Mouse (Mus musculus): ENCODE measurements at regions not wholly inside any gene's neighbourhood (a gene's known extent, or its start where the extent isn't known, plus 50 kb on each side); places are given as distances from the start of the nearest gene placed in this dataset.

DNA sequence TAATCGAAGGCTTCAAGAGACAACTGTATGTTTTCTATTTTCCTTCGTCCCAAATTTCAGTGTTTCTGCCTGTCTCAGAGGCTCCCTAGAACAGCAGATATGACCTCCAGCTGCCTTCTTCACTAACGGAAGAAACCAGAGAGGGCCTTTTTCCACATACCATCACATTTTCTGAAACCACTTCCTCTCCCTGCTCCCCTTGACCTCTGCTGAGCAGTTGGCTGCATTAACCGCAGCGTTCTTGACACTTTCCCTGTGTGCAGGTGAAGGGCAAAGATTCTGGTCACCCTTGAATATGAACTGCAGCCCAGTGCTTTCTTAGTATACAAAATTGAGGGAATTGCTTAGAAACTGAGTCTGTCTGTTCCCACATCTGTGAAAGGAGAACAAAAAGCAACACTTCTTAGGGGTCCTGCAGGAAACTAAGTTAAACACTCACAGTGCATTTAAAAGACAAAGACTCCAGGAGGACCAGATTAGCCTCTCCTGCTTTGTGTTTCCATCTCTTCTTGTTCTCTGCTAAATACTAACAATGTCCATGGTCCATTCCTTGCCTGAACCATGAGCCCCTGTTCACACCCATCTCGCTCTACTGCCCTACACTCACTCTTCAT is 98.4 kb downstream of the Akap11 start:
- H3K4me1 ChIP-seq (ENCODE audit: control insufficient read depth, insufficient read depth, low read length): no peaks in the 10 kb centered on the region
- WGBS: 40% methylated on average over 6 of the region's 6 CpGs
- H3K9ac ChIP-seq (ENCODE audit: low read length): no peak overlapping the region
- no peaks in the 10 kb centered on the region for H3K9me3 ChIP-seq (replicated peaks; ENCODE audit: control insufficient read depth, low read length)
- H3K27ac ChIP-seq (ENCODE audit: low read length): no peak overlapping the region
- no peak for ATAC-seq (ENCODE audit: insufficient read depth, low FRiP score)
- no peak overlapping the region for H3K4me3 ChIP-seq (replicated peaks; ENCODE audit: low read length)
- no peaks in the 10 kb centered on the region for H3K27me3 ChIP-seq (ENCODE audit: control insufficient read depth, insufficient read depth, low read length)
- no peak overlapping the region for H3K4me2 ChIP-seq (ENCODE audit: low read depth, low read length)
- H3K36me3 ChIP-seq (ENCODE audit: control insufficient read depth, insufficient read depth, low read length): no peaks in the 10 kb centered on the region

DNA sequence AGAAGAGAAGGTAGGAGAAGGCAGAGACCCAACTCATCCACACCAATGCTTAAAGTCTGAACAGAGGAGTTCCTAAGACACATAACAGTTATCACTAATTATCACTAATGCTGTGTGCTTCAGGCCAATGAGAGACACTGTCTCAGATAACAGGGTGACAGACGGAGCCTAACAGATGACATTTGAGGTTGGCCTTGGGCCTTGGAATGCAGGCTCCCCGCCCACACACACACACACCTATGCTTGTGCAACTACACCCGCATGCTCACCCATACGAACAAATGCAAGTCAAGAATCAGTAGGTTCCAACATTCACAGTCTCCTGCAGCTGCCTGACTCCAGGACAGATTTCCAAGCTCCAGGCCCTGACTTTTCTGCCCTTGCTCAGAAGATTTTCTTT is 100.0 kb downstream of the Akap11 start:
- no peak overlapping the region for H3K9ac ChIP-seq (ENCODE audit: low read length)
- 73% methylated on average over 4 of the region's 4 CpGs for WGBS
- ATAC-seq (ENCODE audit: insufficient read depth, low FRiP score): no peak

GRCm38 (mm10) chr14:78435982-78436381 is 100.6 kb downstream of the Akap11 start:
- Histone ChIP-seq H3K9ac (ENCODE audit: low read length) (no peak overlapping the region), H3K27ac (ENCODE audit: low read length) (no peak overlapping the region), H3K4me2 (ENCODE audit: low read depth, low read length) (no peak overlapping the region), H3K4me1 (ENCODE audit: control insufficient read depth, insufficient read depth, low read length) (no peaks in the 10 kb centered on the region), H3K9me3 (replicated peaks; ENCODE audit: control insufficient read depth, low read length) (no peaks in the 10 kb centered on the region), H3K36me3 (ENCODE audit: control insufficient read depth, insufficient read depth, low read length) (no peaks in the 10 kb centered on the region), H3K4me3 (replicated peaks; ENCODE audit: low read length) (no peak overlapping the region), H3K27me3 (ENCODE audit: control insufficient read depth, insufficient read depth, low read length) (no peaks in the 10 kb centered on the region)
- 84% methylated on average over 4 of the region's 4 CpGs for WGBS
- no peak for ATAC-seq (ENCODE audit: insufficient read depth, low FRiP score)

More for the DNA sequence above, 100.0 kb downstream of the Akap11 start:
- Histone ChIP-seq H3K4me2 (ENCODE audit: low read depth, low read length) (no peak overlapping the region), H3K27me3 (ENCODE audit: control insufficient read depth, insufficient read depth, low read length) (no peaks in the 10 kb centered on the region), H3K4me3 (replicated peaks; ENCODE audit: low read length) (no peak overlapping the region), H3K9me3 (replicated peaks; ENCODE audit: control insufficient read depth, low read length) (no peaks in the 10 kb centered on the region), H3K4me1 (ENCODE audit: control insufficient read depth, insufficient read depth, low read length) (no peaks in the 10 kb centered on the region), H3K27ac (ENCODE audit: low read length) (no peak overlapping the region), H3K36me3 (ENCODE audit: control insufficient read depth, insufficient read depth, low read length) (no peaks in the 10 kb centered on the region)

DNA sequence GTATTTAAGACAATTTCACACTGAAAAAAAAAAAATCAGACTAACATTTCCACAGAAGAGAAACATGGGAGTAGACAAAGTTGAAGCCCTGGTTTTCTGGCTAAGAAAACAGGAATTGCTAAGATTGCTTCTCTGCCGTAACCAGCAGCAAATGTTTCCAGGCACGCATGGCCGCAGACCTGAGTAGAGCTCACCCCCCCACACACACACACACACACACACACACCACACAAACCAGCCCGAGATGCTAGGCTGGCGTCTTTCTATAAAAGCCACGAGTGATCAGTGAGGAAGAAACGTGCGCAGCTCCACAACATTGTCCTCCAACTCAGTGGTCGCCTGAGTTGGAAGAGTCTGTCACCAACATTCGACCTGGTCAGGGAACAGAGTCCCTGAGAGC is 101.0 kb downstream of the Akap11 start:
- no peaks in the 10 kb centered on the region for H3K4me1 ChIP-seq (ENCODE audit: control insufficient read depth, insufficient read depth, low read length)
- H3K4me3 ChIP-seq (replicated peaks; ENCODE audit: low read length): no peak overlapping the region
- ATAC-seq (ENCODE audit: insufficient read depth, low FRiP score): no peak
- H3K27me3 ChIP-seq (ENCODE audit: control insufficient read depth, insufficient read depth, low read length): no peaks in the 10 kb centered on the region
- 83% methylated on average over 10 of the region's 10 CpGs for WGBS
- no peak overlapping the region for H3K27ac ChIP-seq (ENCODE audit: low read length)
- H3K9ac ChIP-seq (ENCODE audit: low read length): no peak overlapping the region
- H3K9me3 ChIP-seq (replicated peaks; ENCODE audit: control insufficient read depth, low read length): no peaks in the 10 kb centered on the region
- no peaks in the 10 kb centered on the region for H3K36me3 ChIP-seq (ENCODE audit: control insufficient read depth, insufficient read depth, low read length)
- H3K4me2 ChIP-seq (ENCODE audit: low read depth, low read length): no peak overlapping the region

DNA sequence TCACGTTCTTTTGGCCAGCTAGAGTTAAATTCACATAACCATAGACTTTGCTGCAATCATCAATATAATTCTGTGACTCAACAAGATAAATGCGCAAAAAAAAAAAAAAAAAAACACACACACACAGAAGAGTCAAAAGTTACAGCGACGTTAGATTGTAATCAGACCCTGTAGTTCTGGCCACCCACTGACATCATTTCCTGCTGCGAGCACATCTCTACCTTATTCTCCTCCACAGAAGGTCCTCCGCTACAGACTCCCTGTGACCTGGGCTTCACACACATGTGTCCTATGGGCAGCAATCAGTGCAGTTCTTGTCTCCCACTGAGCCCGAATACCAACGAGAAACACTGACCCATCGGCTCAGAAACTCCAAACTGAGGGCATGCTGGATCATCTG is 101.9 kb downstream of the Akap11 start:
- Histone ChIP-seq H3K9ac (ENCODE audit: low read length) (no peak overlapping the region), H3K27ac (ENCODE audit: low read length) (no peak overlapping the region), H3K4me1 (ENCODE audit: control insufficient read depth, insufficient read depth, low read length) (no peaks in the 10 kb centered on the region), H3K36me3 (ENCODE audit: control insufficient read depth, insufficient read depth, low read length) (no peaks in the 10 kb centered on the region), H3K4me2 (ENCODE audit: low read depth, low read length) (no peak overlapping the region), H3K4me3 (replicated peaks; ENCODE audit: low read length) (no peak overlapping the region), H3K27me3 (ENCODE audit: control insufficient read depth, insufficient read depth, low read length) (no peaks in the 10 kb centered on the region), H3K9me3 (replicated peaks; ENCODE audit: control insufficient read depth, low read length) (no peaks in the 10 kb centered on the region)
- WGBS: 84% methylated on average over 9 of the region's 9 CpGs
- ATAC-seq (ENCODE audit: insufficient read depth, low FRiP score): no peak

GRCm38 (mm10) chr14:78434126-78434525 is 102.5 kb downstream of the Akap11 start:
- H3K4me3 ChIP-seq (replicated peaks; ENCODE audit: low read length): no peak overlapping the region
- H3K4me2 ChIP-seq (ENCODE audit: low read depth, low read length): no peak overlapping the region
- no peak overlapping the region for H3K9ac ChIP-seq (ENCODE audit: low read length)
- H3K36me3 ChIP-seq (ENCODE audit: control insufficient read depth, insufficient read depth, low read length): no peaks in the 10 kb centered on the region
- ATAC-seq (ENCODE audit: insufficient read depth, low FRiP score): no peak
- H3K27me3 ChIP-seq (ENCODE audit: control insufficient read depth, insufficient read depth, low read length): no peaks in the 10 kb centered on the region
- WGBS: 89% methylated on average over 4 of the region's 4 CpGs
- no peak overlapping the region for H3K27ac ChIP-seq (ENCODE audit: low read length)
- no peaks in the 10 kb centered on the region for H3K4me1 ChIP-seq (ENCODE audit: control insufficient read depth, insufficient read depth, low read length)
- H3K9me3 ChIP-seq (replicated peaks; ENCODE audit: control insufficient read depth, low read length): no peaks in the 10 kb centered on the region

DNA sequence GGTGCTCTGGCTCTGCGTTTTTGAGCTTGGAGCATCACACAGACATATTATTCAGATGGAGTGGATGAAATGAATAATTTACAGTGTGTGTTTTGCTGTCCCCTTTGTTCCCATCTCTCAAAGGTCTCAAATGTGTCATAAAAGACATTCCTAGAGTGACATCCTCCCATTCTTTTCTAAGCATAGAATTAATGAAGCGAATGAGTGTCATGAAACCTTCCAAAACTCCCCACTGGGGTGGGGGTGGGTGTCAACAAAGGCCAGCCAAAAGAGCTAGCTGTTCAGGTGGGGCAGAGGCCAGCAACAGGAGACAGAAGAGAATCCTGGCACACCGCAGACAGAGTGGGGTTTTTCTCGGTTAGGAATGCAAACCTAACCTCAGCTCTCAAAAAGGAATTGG is 104.1 kb downstream of the Akap11 start:
- Histone ChIP-seq H3K36me3 (ENCODE audit: control insufficient read depth, insufficient read depth, low read length) (no peaks in the 10 kb centered on the region), H3K27me3 (ENCODE audit: control insufficient read depth, insufficient read depth, low read length) (no peaks in the 10 kb centered on the region), H3K4me1 (ENCODE audit: control insufficient read depth, insufficient read depth, low read length) (no peaks in the 10 kb centered on the region), H3K9me3 (replicated peaks; ENCODE audit: control insufficient read depth, low read length) (no peaks in the 10 kb centered on the region), H3K9ac (ENCODE audit: low read length) (no peak overlapping the region), H3K4me3 (replicated peaks; ENCODE audit: low read length) (no peak overlapping the region), H3K27ac (ENCODE audit: low read length) (no peak overlapping the region), H3K4me2 (ENCODE audit: low read depth, low read length) (no peak overlapping the region)
- WGBS: 62% methylated on average over 4 of the region's 4 CpGs
- no peak for ATAC-seq (ENCODE audit: insufficient read depth, low FRiP score)

GRCm38 (mm10) chr14:78431931-78432330 is 104.7 kb downstream of the Akap11 start:
- WGBS: 76% methylated on average over 5 of the region's 5 CpGs
- H3K27ac ChIP-seq (ENCODE audit: low read length): no peak overlapping the region
- no peak for ATAC-seq (ENCODE audit: insufficient read depth, low FRiP score)

DNA sequence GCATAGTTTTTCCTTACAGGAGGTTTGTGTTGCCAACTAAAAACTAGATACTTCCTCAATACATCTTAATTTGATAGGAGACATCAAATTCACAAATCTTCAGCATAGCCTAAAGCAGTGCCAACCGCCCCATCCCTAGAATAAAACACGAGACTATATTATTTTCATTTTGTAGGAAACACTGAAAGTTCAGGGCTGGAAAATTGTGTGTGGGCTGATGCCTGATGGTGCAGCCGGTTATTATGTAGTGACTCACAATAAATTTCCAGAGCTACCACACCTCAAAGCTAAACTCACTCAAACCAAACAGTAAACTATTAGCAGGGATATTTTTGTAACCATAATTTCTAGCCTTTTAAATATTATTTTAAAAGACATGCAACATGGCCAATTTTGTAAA is 105.2 kb downstream of the Akap11 start:
- Histone ChIP-seq H3K4me3 (replicated peaks; ENCODE audit: low read length) (no peak overlapping the region), H3K9ac (ENCODE audit: low read length) (no peak overlapping the region), H3K4me2 (ENCODE audit: low read depth, low read length) (no peak overlapping the region), H3K4me1 (ENCODE audit: control insufficient read depth, insufficient read depth, low read length) (no peaks in the 10 kb centered on the region), H3K27ac (ENCODE audit: low read length) (no peak overlapping the region), H3K9me3 (replicated peaks; ENCODE audit: control insufficient read depth, low read length) (no peaks in the 10 kb centered on the region), H3K27me3 (ENCODE audit: control insufficient read depth, insufficient read depth, low read length) (no peaks in the 10 kb centered on the region), H3K36me3 (ENCODE audit: control insufficient read depth, insufficient read depth, low read length) (no peaks in the 10 kb centered on the region)
- 81% methylated on average over 3 of the region's 3 CpGs for WGBS
- ATAC-seq (ENCODE audit: insufficient read depth, low FRiP score): no peak

More at GRCm38 (mm10) chr14:78431931-78432330, 104.7 kb downstream of the Akap11 start:
- Histone ChIP-seq H3K9ac (ENCODE audit: low read length) (no peak overlapping the region), H3K27me3 (ENCODE audit: control insufficient read depth, insufficient read depth, low read length) (no peaks in the 10 kb centered on the region), H3K36me3 (ENCODE audit: control insufficient read depth, insufficient read depth, low read length) (no peaks in the 10 kb centered on the region), H3K4me2 (ENCODE audit: low read depth, low read length) (no peak overlapping the region), H3K4me3 (replicated peaks; ENCODE audit: low read length) (no peak overlapping the region), H3K9me3 (replicated peaks; ENCODE audit: control insufficient read depth, low read length) (no peaks in the 10 kb centered on the region), H3K4me1 (ENCODE audit: control insufficient read depth, insufficient read depth, low read length) (no peaks in the 10 kb centered on the region)

Data from stomach, embryonic 16.5 days (tissue).